Mouse (Mus musculus): ENCODE measurements around the gene Myo16.

GRCm38 (mm10) chr8:10409043-10409442 is 255.3 kb downstream of the Myo16 start:
- TF ChIP-seq CTCF (IDR thresholded peaks at IDR 0.05; ENCODE audit: control insufficient read depth, insufficient read depth, insufficient read length): no peak
- no peak for TF ChIP-seq MYOG (IDR thresholded peaks at IDR 0.05; ENCODE audit: control insufficient read depth, extremely low read depth, insufficient read length)
- no peak for TF ChIP-seq MYOD1 (IDR thresholded peaks at IDR 0.05; ENCODE audit: control insufficient read depth, insufficient read length, low read depth)
- TF ChIP-seq USF1 (IDR thresholded peaks at IDR 0.05; ENCODE audit: low read depth): no peak
- no peak for TF ChIP-seq MAX (IDR thresholded peaks at IDR 0.05)

Data from C2C12 (cell line).